Mouse (Mus musculus) hindbrain, embryonic 14.5 days (tissue): ENCODE results near the gene Adk. TPM values are rescaled to one million over a fixed set of nuclear protein-coding genes. Genes with fewer than 3 reads are reported as not detected.

Experiments
- ATAC-seq: fragments of 200-750 bp; cut with Nextera tagmentation; 2 replicates; pipeline ENCODE4 v1.8.0; 2017; ENCODE audit warnings: moderate number of reproducible peaks, mild to moderate bottlenecking, moderate TSS enrichment, moderate library complexity; ENCODE audit not compliant: low FRiP score
- DNase-seq: peaks from one replicate; pipeline ENCODE4 v3.0.0-alpha.2; 2015; ENCODE audit warnings: low spot score
- H3K27ac ChIP-seq: fragments of 300-500 bp; sonication (generic); 2 replicates; pipeline ENCODE4 v1.5.1; 2014; ENCODE audit warnings: mild to moderate bottlenecking, moderate library complexity
- H3K27me3 ChIP-seq: fragments of 300-500 bp; sonication (generic); 2 replicates; pipeline ENCODE4 v1.6.1; 2014; ENCODE audit warnings: mild to moderate bottlenecking, low read length, mixed read lengths; ENCODE audit not compliant: control insufficient read depth, insufficient read depth
- H3K36me3 ChIP-seq: fragments of 300-500 bp; sonication (generic); replicated peaks from 2 replicates; pipeline ENCODE4 v1.6.1; 2014; ENCODE audit not compliant: control insufficient read depth, insufficient read depth
- H3K4me1 ChIP-seq: fragments of 300-500 bp; sonication (generic); replicated peaks from 2 replicates; pipeline ENCODE4 v1.6.1; 2014; ENCODE audit warnings: antibody characterized with exemption, low read length, mixed read lengths; ENCODE audit not compliant: control insufficient read depth, insufficient read depth
- H3K4me2 ChIP-seq: fragments of 300-500 bp; sonication (generic); replicated peaks from 2 replicates; pipeline ENCODE4 v1.6.1; 2014; ENCODE audit warnings: mild to moderate bottlenecking, moderate library complexity
- H3K4me3 ChIP-seq: fragments of 300-500 bp; sonication (generic); replicated peaks from 2 replicates; pipeline ENCODE4 v1.5.1; 2014; ENCODE audit warnings: mild to moderate bottlenecking, low read length
- H3K9ac ChIP-seq: fragments of 300-500 bp; sonication (generic); 2 replicates; pipeline ENCODE4 v1.6.1; 2014
- H3K9me3 ChIP-seq: fragments of 300-500 bp; sonication (generic); 2 replicates; pipeline ENCODE4 v1.6.1; 2016; ENCODE audit warnings: low read length; ENCODE audit not compliant: control insufficient read depth
- WGBS: fragments of 180-500 bp; shearing (Covaris S2); extraction: QIAGEN DNeasy Blood & Tissue Kit; methylation state at CpG from one replicate; pipeline ENCODE4 v1.1.7; 2014; 5-methylcytosine and 5-hydroxymethylcytosine counted together
- polyA plus RNA-seq: library from polyadenylated mRNA; unstranded; fragments of >200 nt; fragmentation: Nextera tagmentation; extraction: Ambion mirVana; gene quantifications from 2 replicates; pipeline ENCODE4 v1.2.1, GENCODE M21; 2014

Gene Adk
- polyA plus RNA-seq, 1 experiment from 2014 or later: 40.2 TPM

GRCm38 (mm10) chr14:21310530-21310929 lies 258.2 kb downstream of the Adk start:
- Histone ChIP-seq H3K4me3 (no peak overlapping the region), H3K4me2 (no peak overlapping the region), H3K27ac (no peak overlapping the region), H3K9me3 (no peaks in the 10 kb centered on the region), H3K27me3 (no peaks in the 10 kb centered on the region), H3K4me1 (no peaks in the 10 kb centered on the region), H3K9ac (no peak overlapping the region), H3K36me3 (no peaks in the 10 kb centered on the region)
- no peak for ATAC-seq
- DNase-seq: no peak
- 91% methylated on average over 5 of the region's 5 CpGs for WGBS

GRCm38 (mm10) chr14:21313561-21314342 lies 261.4 kb downstream of the Adk start:
- Histone ChIP-seq H3K9ac (no peak overlapping the region), H3K27me3 (no peaks in the 10 kb centered on the region), H3K36me3 (no peaks in the 10 kb centered on the region), H3K27ac (no peak overlapping the region), H3K4me2 (no peak overlapping the region), H3K9me3 (no peaks in the 10 kb centered on the region), H3K4me1 (no peaks in the 10 kb centered on the region), H3K4me3 (no peak overlapping the region)
- ATAC-seq: no peak
- DNase-seq: no peak
- WGBS: 86% methylated on average over 11 of the region's 11 CpGs

GRCm38 (mm10) chr14:21314466-21314865 lies 262.1 kb downstream of the Adk start:
- no peaks in the 10 kb centered on the region for H3K36me3 ChIP-seq
- H3K9ac ChIP-seq: no peak overlapping the region
- WGBS: 91% methylated on average over 3 of the region's 3 CpGs
- no peaks in the 10 kb centered on the region for H3K9me3 ChIP-seq
- no peak overlapping the region for H3K4me3 ChIP-seq
- DNase-seq: no peak
- no peak overlapping the region for H3K27ac ChIP-seq
- no peak for ATAC-seq
- no peaks in the 10 kb centered on the region for H3K27me3 ChIP-seq
- H3K4me2 ChIP-seq: no peak overlapping the region
- H3K4me1 ChIP-seq: no peaks in the 10 kb centered on the region

GRCm38 (mm10) chr14:21334826-21335225 lies 282.5 kb downstream of the Adk start:
- 92% methylated on average over 1 of the region's 1 CpGs for WGBS
- no peak for DNase-seq

GRCm38 (mm10) chr14:21335691-21336314 lies 283.4 kb downstream of the Adk start:
- Histone ChIP-seq H3K4me3 (no peak overlapping the region), H3K9me3 (no peaks in the 10 kb centered on the region), H3K27me3 (no peaks in the 10 kb centered on the region), H3K4me1 (peaks cover 6% of the 10 kb centered on the region; the same call in 1 of the 2 replicates), H3K27ac (no peak overlapping the region), H3K4me2 (no peak overlapping the region), H3K9ac (no peak overlapping the region), H3K36me3 (no peaks in the 10 kb centered on the region)
- 50% methylated on average over 11 of the region's 11 CpGs for WGBS
- ATAC-seq (no peak), DNase-seq (peak; percentile 25)

More at GRCm38 (mm10) chr14:21334826-21335225, 282.5 kb downstream of the Adk start:
- Histone ChIP-seq H3K4me2 (no peak overlapping the region), H3K9me3 (no peaks in the 10 kb centered on the region), H3K4me1 (peaks cover 6% of the 10 kb centered on the region; the same call in 1 of the 2 replicates), H3K27ac (no peak overlapping the region), H3K36me3 (no peaks in the 10 kb centered on the region), H3K9ac (no peak overlapping the region), H3K4me3 (no peak overlapping the region), H3K27me3 (no peaks in the 10 kb centered on the region)
- ATAC-seq: no peak

GRCm38 (mm10) chr14:21337948-21338347 lies 285.6 kb downstream of the Adk start:
- no peak overlapping the region for H3K4me3 ChIP-seq
- no peaks in the 10 kb centered on the region for H3K9me3 ChIP-seq
- H3K9ac ChIP-seq: no peak overlapping the region
- no peak for DNase-seq
- H3K4me2 ChIP-seq: no peak overlapping the region
- ATAC-seq: no peak
- 78% methylated on average over 4 of the region's 4 CpGs for WGBS
- peaks cover 6% of the 10 kb centered on the region; the same call in 1 of the 2 replicates for H3K4me1 ChIP-seq
- H3K27me3 ChIP-seq: no peaks in the 10 kb centered on the region
- H3K27ac ChIP-seq: no peak overlapping the region
- H3K36me3 ChIP-seq: no peaks in the 10 kb centered on the region

- 84% methylated on average over 1 of the region's 1 CpGs for WGBS
- no peaks in the 10 kb centered on the region for H3K9me3 ChIP-seq
These were observed 288.8 kb downstream of the Adk start for GRCm38 (mm10) chr14:21341195-21341594.

GRCm38 (mm10) chr14:21342984-21343383 lies 290.6 kb downstream of the Adk start:
- no peak overlapping the region for H3K4me3 ChIP-seq
- no peak overlapping the region for H3K27ac ChIP-seq
- no peaks in the 10 kb centered on the region for H3K27me3 ChIP-seq
- no peak overlapping the region for H3K9ac ChIP-seq
- H3K4me1 ChIP-seq: no peaks in the 10 kb centered on the region
- 66% methylated on average over 3 of the region's 3 CpGs for WGBS
- no peak for DNase-seq
- H3K9me3 ChIP-seq: no peaks in the 10 kb centered on the region
- no peak overlapping the region for H3K4me2 ChIP-seq
- no peak for ATAC-seq
- no peaks in the 10 kb centered on the region for H3K36me3 ChIP-seq

More at GRCm38 (mm10) chr14:21341195-21341594, 288.8 kb downstream of the Adk start:
- H3K36me3 ChIP-seq: no peaks in the 10 kb centered on the region
- H3K4me3 ChIP-seq: no peak overlapping the region
- H3K4me1 ChIP-seq: no peaks in the 10 kb centered on the region
- no peak overlapping the region for H3K9ac ChIP-seq
- no peak overlapping the region for H3K27ac ChIP-seq
- no peak for DNase-seq
- H3K4me2 ChIP-seq: no peak overlapping the region
- no peaks in the 10 kb centered on the region for H3K27me3 ChIP-seq
- no peak for ATAC-seq

GRCm38 (mm10) chr14:21344896-21345295 lies 292.5 kb downstream of the Adk start:
- H3K27ac ChIP-seq: no peak overlapping the region
- DNase-seq: no peak
- H3K27me3 ChIP-seq: no peaks in the 10 kb centered on the region
- no peaks in the 10 kb centered on the region for H3K36me3 ChIP-seq
- 94% methylated on average over 6 of the region's 6 CpGs for WGBS
- ATAC-seq: no peak
- H3K4me2 ChIP-seq: no peak overlapping the region
- no peaks in the 10 kb centered on the region for H3K9me3 ChIP-seq
- H3K4me3 ChIP-seq: no peak overlapping the region
- H3K9ac ChIP-seq: no peak overlapping the region
- no peaks in the 10 kb centered on the region for H3K4me1 ChIP-seq
